In the genomic region with DNA sequence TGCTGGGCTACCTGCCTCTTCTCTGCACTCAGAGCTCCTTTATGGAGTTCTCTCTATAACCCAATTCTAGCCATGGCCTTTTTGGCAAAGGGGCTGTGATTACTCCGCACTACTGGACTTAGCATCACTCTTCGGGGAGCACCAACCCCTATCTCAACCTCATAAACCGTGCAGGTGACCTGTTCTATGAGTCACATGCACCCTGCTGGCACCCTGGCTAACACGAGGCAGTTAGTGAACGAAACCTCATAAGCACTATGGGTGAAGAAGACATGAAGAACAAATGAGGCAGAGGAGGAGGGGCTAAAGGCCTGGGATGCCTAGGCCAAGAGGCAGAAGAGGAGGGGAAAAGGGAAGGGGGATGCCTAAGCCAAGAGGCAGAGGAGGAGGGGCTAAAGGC, we compare ENCODE assay signal across 18 mouse cellular contexts.
DNase-seq lines count a peak whose midpoint lies in the region; ATAC-seq and TF ChIP-seq lines count a peak whose summit lies in the region.
"Had no signal": no experiment of that assay in that cellular context is flagged by ENCODE, and none has a peak within 500 bp of the region (broad histone marks: within the 10 kb centered on the region; RNA-seq: fewer than 3 reads in every experiment).

No protein-coding gene starts in this region.

- intact Hi-C loops in left cerebral cortex, postnatal 36 days (cut with DNase I), result no loop called here

- H3K27me3 ChIP-seq in forebrain, embryonic 12.5 days, result no peaks in the 10 kb centered on the region
- H3K27me3 ChIP-seq in forebrain, embryonic 13.5 days, result no peaks in the 10 kb centered on the region
- H3K27me3 ChIP-seq in kidney, adult 2 months (replicated peaks; ENCODE audit: control insufficient read depth, insufficient read depth, low read length), result no peaks in the 10 kb centered on the region
- H3K27me3 ChIP-seq in neural tube, embryonic 14.5 days (ENCODE audit: control insufficient read depth, insufficient read depth, low read length), result no peaks in the 10 kb centered on the region
- no peaks in the 10 kb centered on the region for H3K27me3 ChIP-seq in neural tube, embryonic 15.5 days (replicated peaks)
- H3K27me3 ChIP-seq: embryonic facial prominence, embryonic 15.5 days; heart, embryonic 12.5 days had no signal

- WGBS in forebrain, embryonic 12.5 days, result 93% methylated on average over 5 of the region's 5 CpGs
- 92% methylated on average over 5 of the region's 5 CpGs for WGBS in forebrain, embryonic 13.5 days
- WGBS in kidney, adult 2 months, result 65% methylated on average over 5 of the region's 5 CpGs
- 84% methylated on average over 5 of the region's 5 CpGs for whole genome bisulfite sequencing in neural tube, embryonic 14.5 days
- 84% methylated on average over 5 of the region's 5 CpGs for WGBS in neural tube, embryonic 15.5 days

- DNase-seq in kidney, adult 2 months, result no peak
- DNase-seq in kidney, postnatal 25 days, result no peak
- no peak for DNase-seq in lung, postnatal 10 days
- no peak for DNase-seq in left cerebral cortex, postnatal 36 days (ENCODE audit: low spot score in 2 of 2)
- DNase-seq: adrenal gland, postnatal 10 days; cerebellum, adult 11 months; cerebellum, adult 8-10 months; cerebellum, postnatal 14 days; embryo, embryonic 11 days; gastrocnemius, postnatal 10 days had no signal

- no peak for TF ChIP-seq CTCF in kidney, adult 2 months (conservative IDR thresholded peaks at IDR 0.05; ENCODE audit: insufficient read depth, insufficient read length, low read depth, low read length)

- no peak for TF ChIP-seq POLR2A in kidney, adult 2 months (IDR thresholded peaks at IDR 0.05; ENCODE audit: low read depth, low read length)

- H3K27ac ChIP-seq in forebrain, embryonic 12.5 days, result 0 out of 2 replicates have a peak overlapping the region, but pooled peaks have one; percentile 5
- H3K27ac ChIP-seq in forebrain, embryonic 13.5 days, result no peak overlapping the region
- H3K27ac ChIP-seq in kidney, adult 2 months (ENCODE audit: insufficient read depth, low read depth, low read length), result peak overlapping the region; percentile 26; the same call in 1 of the 2 replicates
- H3K27ac ChIP-seq in neural tube, embryonic 14.5 days (ENCODE audit: low read depth, low read length), result no peak overlapping the region; the same call in 1 of the 2 replicates
- H3K27ac ChIP-seq in neural tube, embryonic 15.5 days (replicated peaks), result no peak overlapping the region
- H3K27ac ChIP-seq: embryonic facial prominence, embryonic 15.5 days; hindbrain, embryonic 10.5 days had no signal

- H3K4me1 ChIP-seq in forebrain, embryonic 12.5 days, result peaks cover 64% of the 10 kb centered on the region
- peaks cover 60% of the 10 kb centered on the region for H3K4me1 ChIP-seq in forebrain, embryonic 13.5 days
- H3K4me1 ChIP-seq in kidney, adult 2 months (ENCODE audit: control insufficient read depth, insufficient read depth, low read length), result peaks cover 31% of the 10 kb centered on the region
- peaks cover 28% of the 10 kb centered on the region for H3K4me1 ChIP-seq in neural tube, embryonic 14.5 days (ENCODE audit: control insufficient read depth, insufficient read depth, low read length)
- H3K4me1 ChIP-seq in neural tube, embryonic 15.5 days, result peaks cover 44% of the 10 kb centered on the region

- 0 out of 2 replicates have a peak, but pooled peaks cover 16% of the 10 kb centered on the region for H3K36me3 ChIP-seq in forebrain, embryonic 12.5 days (replicated peaks)
- 0 out of 2 replicates have a peak, but pooled peaks cover 12% of the 10 kb centered on the region for H3K36me3 ChIP-seq in forebrain, embryonic 13.5 days (ENCODE audit: poor library complexity, severe bottlenecking)
- H3K36me3 ChIP-seq in kidney, adult 2 months (ENCODE audit: control insufficient read depth, insufficient read depth, low read length), result no peaks in the 10 kb centered on the region; the same call in 1 of the 2 replicates
- H3K36me3 ChIP-seq in neural tube, embryonic 14.5 days (ENCODE audit: control insufficient read depth, insufficient read depth, low read length), result no peaks in the 10 kb centered on the region
- no peaks in the 10 kb centered on the region for H3K36me3 ChIP-seq in neural tube, embryonic 15.5 days
- H3K36me3 ChIP-seq: embryonic facial prominence, embryonic 15.5 days had no signal

- ATAC-seq in forebrain, embryonic 12.5 days (ENCODE audit: low FRiP score), result no peak
- no peak for ATAC-seq in forebrain, embryonic 13.5 days
- ATAC-seq in neural tube, embryonic 14.5 days (ENCODE audit: low read depth), result peak; percentile 23; the same call in 1 of the 2 replicates
- ATAC-seq in neural tube, embryonic 15.5 days (ENCODE audit: low FRiP score), result no peak

- no peak overlapping the region for H3K4me3 ChIP-seq in forebrain, embryonic 12.5 days (replicated peaks)
- H3K4me3 ChIP-seq in forebrain, embryonic 13.5 days, result no peak overlapping the region
- no peak overlapping the region for H3K4me3 ChIP-seq in kidney, adult 2 months (ENCODE audit: insufficient read depth, low read depth, low read length)
- no peak overlapping the region for H3K4me3 ChIP-seq in neural tube, embryonic 14.5 days (ENCODE audit: low read depth, low read length)
- no peak overlapping the region for H3K4me3 ChIP-seq in neural tube, embryonic 15.5 days (replicated peaks)
- H3K4me3 ChIP-seq: embryonic facial prominence, embryonic 15.5 days; erythroblast, embryonic 14.5 days; heart, embryonic 12.5 days; hindbrain, embryonic 10.5 days had no signal

- H3K4me2 ChIP-seq in forebrain, embryonic 12.5 days, result no peak overlapping the region
- H3K4me2 ChIP-seq in forebrain, embryonic 13.5 days, result no peak overlapping the region
- H3K4me2 ChIP-seq in neural tube, embryonic 14.5 days (ENCODE audit: low read depth, low read length), result no peak overlapping the region
- no peak overlapping the region for H3K4me2 ChIP-seq in neural tube, embryonic 15.5 days
- H3K4me2 ChIP-seq: embryonic facial prominence, embryonic 15.5 days; heart, embryonic 12.5 days had no signal

- no peaks in the 10 kb centered on the region for H3K9me3 ChIP-seq in forebrain, embryonic 12.5 days
- no peaks in the 10 kb centered on the region for H3K9me3 ChIP-seq in forebrain, embryonic 13.5 days (replicated peaks)
- H3K9me3 ChIP-seq in neural tube, embryonic 14.5 days (ENCODE audit: control insufficient read depth, low read length), result no peaks in the 10 kb centered on the region
- no peaks in the 10 kb centered on the region for H3K9me3 ChIP-seq in neural tube, embryonic 15.5 days (replicated peaks)
- H3K9me3 ChIP-seq: embryonic facial prominence, embryonic 15.5 days; heart, embryonic 12.5 days; hindbrain, embryonic 10.5 days had no signal

- no peak overlapping the region for H3K9ac ChIP-seq in forebrain, embryonic 12.5 days
- H3K9ac ChIP-seq in forebrain, embryonic 13.5 days, result no peak overlapping the region
- no peak overlapping the region for H3K9ac ChIP-seq in neural tube, embryonic 14.5 days (replicated peaks; ENCODE audit: low read depth, low read length)
- H3K9ac ChIP-seq in neural tube, embryonic 15.5 days (replicated peaks), result no peak overlapping the region
- H3K9ac ChIP-seq: embryonic facial prominence, embryonic 15.5 days; heart, embryonic 12.5 days had no signal

Comparison
In these comparisons a context has a peak if more than half of its experiments do, and no peak if none do; other contexts are left out.
1. H3K27ac ChIP-seq: peak in forebrain, embryonic 12.5 days (single experiment) and kidney, adult 2 months (single experiment); none in forebrain, embryonic 13.5 days (single experiment), neural tube, embryonic 14.5 days (single experiment) and neural tube, embryonic 15.5 days (single experiment).